Mouse (Mus musculus): Measurements from ENCODE around the gene Ccdc180. TPM values are rescaled to one million over a fixed set of nuclear protein-coding genes. Genes with fewer than 3 reads are reported as not detected.

Gene Ccdc180
- total RNA-seq, 2 experiments from 2014 or later, result 0.38 TPM; not detected in 1

GRCm38 (mm10) chr4:45909256-45909655, 19.2 kb downstream of the Ccdc180 start:
- no peak for ATAC-seq (replicated peaks; ENCODE audit: low FRiP score, poor library complexity, severe bottlenecking)

- no peak for ATAC-seq (replicated peaks; ENCODE audit: low FRiP score, poor library complexity, severe bottlenecking)
Observed at GRCm38 (mm10) chr4:45909924-45910323, 19.8 kb downstream of the Ccdc180 start.

- no peak for ATAC-seq (replicated peaks; ENCODE audit: low FRiP score, poor library complexity, severe bottlenecking)
Observed at GRCm38 (mm10) chr4:45911256-45911655, 21.2 kb downstream of the Ccdc180 start.

- ATAC-seq (replicated peaks; ENCODE audit: low FRiP score, poor library complexity, severe bottlenecking), result no peak
Observed at GRCm38 (mm10) chr4:45911876-45912275, 21.8 kb downstream of the Ccdc180 start.

- ATAC-seq (replicated peaks; ENCODE audit: low FRiP score, poor library complexity, severe bottlenecking), result no peak
Observed at GRCm38 (mm10) chr4:45917091-45917490, 27.0 kb downstream of the Ccdc180 start.

- ATAC-seq (replicated peaks; ENCODE audit: low FRiP score, poor library complexity, severe bottlenecking), result no peak
Observed at GRCm38 (mm10) chr4:45921663-45922435, 31.7 kb downstream of the Ccdc180 start.

- ATAC-seq (replicated peaks; ENCODE audit: low FRiP score, poor library complexity, severe bottlenecking), result no peak
Observed at GRCm38 (mm10) chr4:45924011-45924410, 33.9 kb downstream of the Ccdc180 start.

- ATAC-seq (replicated peaks; ENCODE audit: low FRiP score, poor library complexity, severe bottlenecking), result no peak
Observed at GRCm38 (mm10) chr4:45928561-45928960, 38.5 kb downstream of the Ccdc180 start.

GRCm38 (mm10) chr4:45941628-45942044, 51.5 kb downstream of the Ccdc180 start:
- ATAC-seq (replicated peaks; ENCODE audit: low FRiP score, poor library complexity, severe bottlenecking), result peak; percentile 74

- no peak for ATAC-seq (replicated peaks; ENCODE audit: low FRiP score, poor library complexity, severe bottlenecking)
Observed at GRCm38 (mm10) chr4:45947729-45948128, 57.6 kb downstream of the Ccdc180 start.

- ATAC-seq (replicated peaks; ENCODE audit: low FRiP score, poor library complexity, severe bottlenecking), result no peak
Observed at GRCm38 (mm10) chr4:45949109-45949848, 59.2 kb downstream of the Ccdc180 start.

GRCm38 (mm10) chr4:45951830-45952229, 61.7 kb downstream of the Ccdc180 start:
- no peak for ATAC-seq (replicated peaks; ENCODE audit: low FRiP score, poor library complexity, severe bottlenecking)

GRCm38 (mm10) chr4:45953025-45953919, 63.2 kb downstream of the Ccdc180 start:
- no peak for ATAC-seq (replicated peaks; ENCODE audit: low FRiP score, poor library complexity, severe bottlenecking)

- no peak for ATAC-seq (replicated peaks; ENCODE audit: low FRiP score, poor library complexity, severe bottlenecking)
Observed at GRCm38 (mm10) chr4:45955235-45955634, 65.1 kb downstream of the Ccdc180 start.

- ATAC-seq (replicated peaks; ENCODE audit: low FRiP score, poor library complexity, severe bottlenecking), result no peak
Observed at GRCm38 (mm10) chr4:45956131-45956530, 66.0 kb downstream of the Ccdc180 start.

- ATAC-seq (replicated peaks; ENCODE audit: low FRiP score, poor library complexity, severe bottlenecking), result no peak
Observed at GRCm38 (mm10) chr4:45956706-45957105, 66.6 kb downstream of the Ccdc180 start.

- no peak for ATAC-seq (replicated peaks; ENCODE audit: low FRiP score, poor library complexity, severe bottlenecking)
Observed at GRCm38 (mm10) chr4:45964771-45965439, 74.8 kb downstream of the Ccdc180 start, which contains the start of gene Tdrd7. Tdrd7 (plus strand) TSS chr4:45965334.

GRCm38 (mm10) chr4:45965737-45966447, 75.8 kb downstream of the Ccdc180 start:
- ATAC-seq (replicated peaks; ENCODE audit: low FRiP score, poor library complexity, severe bottlenecking), result no peak

GRCm38 (mm10) chr4:45966716-45967115, 76.6 kb downstream of the Ccdc180 start:
- no peak for ATAC-seq (replicated peaks; ENCODE audit: low FRiP score, poor library complexity, severe bottlenecking)
